Mouse (Mus musculus) lung, embryonic 15.5 days (tissue): ENCODE results near the gene Mdga1. TPM values are rescaled to one million over a fixed set of nuclear protein-coding genes. Genes with fewer than 3 reads are reported as not detected.

ENCODE experiments used
- ATAC-seq: fragments of 200-750 bp; cut with Nextera tagmentation; 2 replicates; pipeline ENCODE4 v1.8.0; 2017; ENCODE audit warnings: moderate number of reproducible peaks, borderline replicate concordance; ENCODE audit not compliant: low FRiP score, low TSS enrichment; ENCODE audit errors: extremely low read depth
- H3K27ac ChIP-seq: fragments of 300-500 bp; sonication (generic); 2 replicates; pipeline ENCODE4 v1.5.1; 2015; ENCODE audit warnings: moderate library complexity, mild to moderate bottlenecking, inconsistent platforms
- H3K27me3 ChIP-seq: fragments of 300-500 bp; sonication (generic); 2 replicates; pipeline ENCODE4 v1.6.1; 2015; ENCODE audit warnings: inconsistent platforms
- H3K36me3 ChIP-seq: fragments of 300-500 bp; sonication (generic); 2 replicates; pipeline ENCODE4 v1.6.1; 2015; ENCODE audit warnings: inconsistent platforms
- H3K4me1 ChIP-seq: fragments of 300-500 bp; sonication (generic); 2 replicates; pipeline ENCODE4 v1.6.1; 2015; ENCODE audit warnings: inconsistent platforms
- H3K4me2 ChIP-seq: fragments of 300-500 bp; sonication (generic); 2 replicates; pipeline ENCODE4 v1.6.1; 2015; ENCODE audit warnings: inconsistent platforms, mild to moderate bottlenecking, moderate library complexity
- H3K4me3 ChIP-seq: fragments of 300-500 bp; sonication (generic); 2 replicates; pipeline ENCODE4 v1.5.1; 2015; ENCODE audit warnings: mild to moderate bottlenecking, inconsistent platforms
- H3K9ac ChIP-seq: fragments of 300-500 bp; sonication (generic); 2 replicates; pipeline ENCODE4 v1.6.1; 2015; ENCODE audit warnings: inconsistent platforms
- H3K9me3 ChIP-seq: fragments of 300-500 bp; sonication (generic); 2 replicates; pipeline ENCODE4 v1.6.1; 2016; ENCODE audit warnings: inconsistent platforms
- WGBS: fragments of 180-500 bp; shearing (Covaris S2); methylation state at CpG from one replicate; pipeline ENCODE4 v1.1.7; 2015; 5-methylcytosine and 5-hydroxymethylcytosine counted together
- polyA plus RNA-seq: library from polyadenylated mRNA; unstranded; fragments of >200 nt; fragmentation: Nextera tagmentation; extraction: Ambion mirVana; gene quantifications from 2 replicates; pipeline ENCODE4 v1.2.1, GENCODE M21; 2015

Mdga1 gene
- polyA plus RNA-seq, 1 experiment from 2014 or later: 4.2 TPM

GRCm38 (mm10) chr17:29939011-29939410 lies 30.9 kb downstream of the Mdga1 start:
- WGBS: 82% methylated on average over 5 of the region's 5 CpGs
- no peak overlapping the region for H3K27ac ChIP-seq
- H3K36me3 ChIP-seq: no peaks in the 10 kb centered on the region
- H3K4me2 ChIP-seq: no peak overlapping the region
- H3K4me1 ChIP-seq: no peaks in the 10 kb centered on the region
- no peak overlapping the region for H3K9ac ChIP-seq
- no peaks in the 10 kb centered on the region for H3K9me3 ChIP-seq
- H3K4me3 ChIP-seq: no peak overlapping the region
- no peaks in the 10 kb centered on the region for H3K27me3 ChIP-seq
- ATAC-seq: no peak

GRCm38 (mm10) chr17:29937350-29937781 lies 32.5 kb downstream of the Mdga1 start:
- 87% methylated on average over 9 of the region's 9 CpGs for WGBS
- no peak for ATAC-seq
- H3K27ac ChIP-seq: no peak overlapping the region
- no peaks in the 10 kb centered on the region for H3K27me3 ChIP-seq
- no peaks in the 10 kb centered on the region for H3K9me3 ChIP-seq
- H3K9ac ChIP-seq: no peak overlapping the region
- H3K36me3 ChIP-seq: no peaks in the 10 kb centered on the region
- no peaks in the 10 kb centered on the region for H3K4me1 ChIP-seq
- no peak overlapping the region for H3K4me2 ChIP-seq
- no peak overlapping the region for H3K4me3 ChIP-seq

GRCm38 (mm10) chr17:29934133-29934851 lies 35.6 kb downstream of the Mdga1 start:
- H3K4me3 ChIP-seq: no peak overlapping the region
- H3K27me3 ChIP-seq: peaks cover 10% of the 10 kb centered on the region; the same call in 1 of the 2 replicates
- 0 out of 2 replicates have a peak, but pooled peaks cover 4% of the 10 kb centered on the region for H3K4me1 ChIP-seq
- no peaks in the 10 kb centered on the region for H3K9me3 ChIP-seq
- WGBS: 72% methylated on average over 12 of the region's 12 CpGs
- H3K27ac ChIP-seq: no peak overlapping the region
- H3K4me2 ChIP-seq: no peak overlapping the region
- no peak for ATAC-seq
- no peaks in the 10 kb centered on the region for H3K36me3 ChIP-seq
- no peak overlapping the region for H3K9ac ChIP-seq

GRCm38 (mm10) chr17:29932753-29933152 lies 37.1 kb downstream of the Mdga1 start:
- no peak overlapping the region for H3K4me2 ChIP-seq
- H3K27ac ChIP-seq: no peak overlapping the region
- H3K36me3 ChIP-seq: no peaks in the 10 kb centered on the region
- peaks cover 10% of the 10 kb centered on the region; the same call in 1 of the 2 replicates for H3K27me3 ChIP-seq
- H3K4me3 ChIP-seq: no peak overlapping the region
- H3K4me1 ChIP-seq: 0 out of 2 replicates have a peak, but pooled peaks cover 5% of the 10 kb centered on the region
- H3K9me3 ChIP-seq: no peaks in the 10 kb centered on the region
- H3K9ac ChIP-seq: no peak overlapping the region
- 69% methylated on average over 6 of the region's 6 CpGs for WGBS
- ATAC-seq: no peak

- 0 out of 2 replicates have a peak, but pooled peaks cover 5% of the 10 kb centered on the region for H3K4me1 ChIP-seq
- no peak overlapping the region for H3K27ac ChIP-seq
- H3K4me3 ChIP-seq: no peak overlapping the region
- H3K9ac ChIP-seq: no peak overlapping the region
- H3K27me3 ChIP-seq: peaks cover 10% of the 10 kb centered on the region; the same call in 1 of the 2 replicates
- no peaks in the 10 kb centered on the region for H3K9me3 ChIP-seq
- no peak overlapping the region for H3K4me2 ChIP-seq
- ATAC-seq: no peak
- 79% methylated on average over 31 of the region's 31 CpGs for WGBS
- no peaks in the 10 kb centered on the region for H3K36me3 ChIP-seq
Observed at GRCm38 (mm10) chr17:29931224-29931945, 38.5 kb downstream of the Mdga1 start.

- Histone ChIP-seq H3K4me3 (no peak overlapping the region), H3K36me3 (no peaks in the 10 kb centered on the region), H3K4me2 (peak overlapping the region; percentile 27), H3K27me3 (peaks cover 10% of the 10 kb centered on the region; the same call in 1 of the 2 replicates), H3K4me1 (0 out of 2 replicates have a peak, but pooled peaks cover 5% of the 10 kb centered on the region), H3K9ac (no peak overlapping the region), H3K9me3 (no peaks in the 10 kb centered on the region), H3K27ac (no peak overlapping the region)
- ATAC-seq: no peak
- WGBS: 22% methylated on average over 16 of the region's 16 CpGs
Observed at GRCm38 (mm10) chr17:29928751-29929237, 41.1 kb downstream of the Mdga1 start.

- H3K9me3 ChIP-seq: no peaks in the 10 kb centered on the region
- no peak overlapping the region for H3K27ac ChIP-seq
- 66% methylated on average over 26 of the region's 26 CpGs for WGBS
- H3K4me2 ChIP-seq: no peak overlapping the region
- no peak overlapping the region for H3K9ac ChIP-seq
- no peaks in the 10 kb centered on the region for H3K36me3 ChIP-seq
- no peak for ATAC-seq
- H3K4me1 ChIP-seq: 0 out of 2 replicates have a peak, but pooled peaks cover 5% of the 10 kb centered on the region
- H3K27me3 ChIP-seq: peaks cover 7% of the 10 kb centered on the region; the same call in 1 of the 2 replicates
- no peak overlapping the region for H3K4me3 ChIP-seq
Observed at GRCm38 (mm10) chr17:29925608-29926606, 44.0 kb downstream of the Mdga1 start.

- H3K36me3 ChIP-seq: no peaks in the 10 kb centered on the region
- H3K27ac ChIP-seq: no peak overlapping the region
- no peaks in the 10 kb centered on the region for H3K9me3 ChIP-seq
- no peak overlapping the region for H3K4me3 ChIP-seq
- H3K27me3 ChIP-seq: no peaks in the 10 kb centered on the region
- peaks cover 16% of the 10 kb centered on the region for H3K4me1 ChIP-seq
- H3K9ac ChIP-seq: no peak overlapping the region
- 47% methylated on average over 6 of the region's 6 CpGs for WGBS
- H3K4me2 ChIP-seq: no peak overlapping the region
- ATAC-seq: no peak
Observed at GRCm38 (mm10) chr17:29920089-29920488, 49.8 kb downstream of the Mdga1 start.

- Histone ChIP-seq H3K4me2 (no peak overlapping the region), H3K27ac (no peak overlapping the region), H3K9ac (no peak overlapping the region), H3K4me1 (peaks cover 16% of the 10 kb centered on the region), H3K9me3 (no peaks in the 10 kb centered on the region), H3K27me3 (no peaks in the 10 kb centered on the region), H3K4me3 (no peak overlapping the region), H3K36me3 (no peaks in the 10 kb centered on the region)
- ATAC-seq: no peak
- 67% methylated on average over 3 of the region's 3 CpGs for WGBS
Observed at GRCm38 (mm10) chr17:29919552-29919920, 50.4 kb downstream of the Mdga1 start.

GRCm38 (mm10) chr17:29918791-29919551 lies 50.9 kb downstream of the Mdga1 start:
- ATAC-seq: no peak
- Histone ChIP-seq H3K4me3 (no peak overlapping the region), H3K9me3 (no peaks in the 10 kb centered on the region), H3K4me1 (peaks cover 16% of the 10 kb centered on the region), H3K27ac (no peak overlapping the region), H3K4me2 (no peak overlapping the region), H3K27me3 (no peaks in the 10 kb centered on the region), H3K36me3 (no peaks in the 10 kb centered on the region), H3K9ac (no peak overlapping the region)
- WGBS: 44% methylated on average over 13 of the region's 13 CpGs

- no peaks in the 10 kb centered on the region for H3K36me3 ChIP-seq
Observed at GRCm38 (mm10) chr17:29916968-29917367, 52.9 kb downstream of the Mdga1 start.

More at GRCm38 (mm10) chr17:29916968-29917367, 52.9 kb downstream of the Mdga1 start:
- 19% methylated on average over 3 of the region's 3 CpGs for WGBS
- no peak overlapping the region for H3K4me2 ChIP-seq
- ATAC-seq: no peak
- no peak overlapping the region for H3K9ac ChIP-seq
- no peaks in the 10 kb centered on the region for H3K27me3 ChIP-seq
- peaks cover 20% of the 10 kb centered on the region for H3K4me1 ChIP-seq
- no peak overlapping the region for H3K27ac ChIP-seq
- no peaks in the 10 kb centered on the region for H3K9me3 ChIP-seq
- no peak overlapping the region for H3K4me3 ChIP-seq
